Mouse (Mus musculus): ENCODE results near the gene Itga1. TPM values are rescaled to one million over a fixed set of nuclear protein-coding genes. Genes with fewer than 3 reads are reported as not detected.

Gene Itga1
- polyA plus RNA-seq, 1 experiment from 2014 or later = 36.7 TPM

GRCm38 (mm10) chr13:115078997-115079685, 22.6 kb downstream of the Itga1 start:
- TF ChIP-seq CTCF (IDR thresholded peaks at IDR 0.05; ENCODE audit: low read depth) = no peak
- Histone ChIP-seq H3K4me3 (ENCODE audit: low read depth, low read length) (no peak overlapping the region), H3K36me3 (ENCODE audit: insufficient read depth) (0 out of 2 replicates have a peak, but pooled peaks cover 6% of the 10 kb centered on the region), H3K27ac (ENCODE audit: low read depth) (no peak overlapping the region), H3K4me1 (ENCODE audit: insufficient read depth) (peaks cover 8% of the 10 kb centered on the region), H3K9me3 (ENCODE audit: low read depth, low read length) (no peaks in the 10 kb centered on the region), H3K4me2 (no peak overlapping the region), H3K9ac (no peak overlapping the region), H3K27me3 (ENCODE audit: insufficient read depth, low read length) (no peaks in the 10 kb centered on the region)
- DNase-seq (no peak), ATAC-seq (ENCODE audit: insufficient read depth) (no peak)
- WGBS = 72% methylated on average over 6 of the region's 6 CpGs

- Histone ChIP-seq H3K27me3 (ENCODE audit: insufficient read depth, low read length) (no peaks in the 10 kb centered on the region), H3K4me3 (ENCODE audit: low read depth, low read length) (no peak overlapping the region), H3K9me3 (ENCODE audit: low read depth, low read length) (no peaks in the 10 kb centered on the region), H3K36me3 (ENCODE audit: insufficient read depth) (0 out of 2 replicates have a peak, but pooled peaks cover under 1% of the 10 kb centered on the region), H3K4me2 (no peak overlapping the region), H3K4me1 (ENCODE audit: insufficient read depth) (peaks cover 8% of the 10 kb centered on the region), H3K9ac (no peak overlapping the region), H3K27ac (ENCODE audit: low read depth) (no peak overlapping the region)
- ATAC-seq (ENCODE audit: insufficient read depth) = no peak
- DNase-seq = no peak
- WGBS = 73% methylated on average over 9 of the region's 9 CpGs
- no peak for TF ChIP-seq CTCF (IDR thresholded peaks at IDR 0.05; ENCODE audit: low read depth)
Observed at GRCm38 (mm10) chr13:115077346-115078134, 24.2 kb downstream of the Itga1 start.

- H3K4me2 ChIP-seq = no peak overlapping the region
- DNase-seq (peak; percentile 62), ATAC-seq (ENCODE audit: insufficient read depth) (peak; percentile 54; the same call in 1 of the 2 replicates)
- TF ChIP-seq CTCF (IDR thresholded peaks at IDR 0.05; ENCODE audit: low read depth) = no peak
- H3K9me3 ChIP-seq (ENCODE audit: low read depth, low read length) = no peaks in the 10 kb centered on the region
- WGBS = 53% methylated on average over 6 of the region's 6 CpGs
- H3K9ac ChIP-seq = no peak overlapping the region
- H3K4me3 ChIP-seq (ENCODE audit: low read depth, low read length) = no peak overlapping the region
- H3K4me1 ChIP-seq (ENCODE audit: insufficient read depth) = no peaks in the 10 kb centered on the region
- no peak overlapping the region for H3K27ac ChIP-seq (ENCODE audit: low read depth)
- H3K36me3 ChIP-seq (ENCODE audit: insufficient read depth) = no peaks in the 10 kb centered on the region
- no peaks in the 10 kb centered on the region for H3K27me3 ChIP-seq (ENCODE audit: insufficient read depth, low read length)
Observed at GRCm38 (mm10) chr13:115072386-115072785, 29.4 kb downstream of the Itga1 start.

- ATAC-seq (ENCODE audit: insufficient read depth) = no peak
- H3K27ac ChIP-seq (ENCODE audit: low read depth) = no peak overlapping the region
Observed at GRCm38 (mm10) chr13:115071431-115071830, 30.3 kb downstream of the Itga1 start.

GRCm38 (mm10) chr13:115067968-115068330, 33.8 kb downstream of the Itga1 start:
- 95% methylated on average over 1 of the region's 1 CpGs for WGBS
- DNase-seq (no peak), ATAC-seq (ENCODE audit: insufficient read depth) (no peak)
- no peak overlapping the region for H3K9ac ChIP-seq
- H3K36me3 ChIP-seq (ENCODE audit: insufficient read depth) = no peaks in the 10 kb centered on the region
- H3K27me3 ChIP-seq (ENCODE audit: insufficient read depth, low read length) = no peaks in the 10 kb centered on the region
- no peak for TF ChIP-seq CTCF (IDR thresholded peaks at IDR 0.05; ENCODE audit: low read depth)
- no peak overlapping the region for H3K4me2 ChIP-seq
- no peak overlapping the region for H3K4me3 ChIP-seq (ENCODE audit: low read depth, low read length)
- no peaks in the 10 kb centered on the region for H3K9me3 ChIP-seq (ENCODE audit: low read depth, low read length)
- no peak overlapping the region for H3K27ac ChIP-seq (ENCODE audit: low read depth)
- no peaks in the 10 kb centered on the region for H3K4me1 ChIP-seq (ENCODE audit: insufficient read depth)

More at GRCm38 (mm10) chr13:115071431-115071830, 30.3 kb downstream of the Itga1 start:
- H3K4me2 ChIP-seq = no peak overlapping the region
- no peaks in the 10 kb centered on the region for H3K27me3 ChIP-seq (ENCODE audit: insufficient read depth, low read length)
- no peaks in the 10 kb centered on the region for H3K9me3 ChIP-seq (ENCODE audit: low read depth, low read length)
- WGBS = 80% methylated on average over 3 of the region's 3 CpGs
- no peak overlapping the region for H3K4me3 ChIP-seq (ENCODE audit: low read depth, low read length)
- DNase-seq = peak; percentile 30
- H3K9ac ChIP-seq = no peak overlapping the region
- H3K36me3 ChIP-seq (ENCODE audit: insufficient read depth) = no peaks in the 10 kb centered on the region
- TF ChIP-seq CTCF (IDR thresholded peaks at IDR 0.05; ENCODE audit: low read depth) = no peak
- H3K4me1 ChIP-seq (ENCODE audit: insufficient read depth) = no peaks in the 10 kb centered on the region

GRCm38 (mm10) chr13:115067324-115067967, 34.3 kb downstream of the Itga1 start:
- Histone ChIP-seq H3K27ac (ENCODE audit: low read depth) (no peak overlapping the region), H3K36me3 (ENCODE audit: insufficient read depth) (no peaks in the 10 kb centered on the region), H3K9me3 (ENCODE audit: low read depth, low read length) (no peaks in the 10 kb centered on the region), H3K9ac (no peak overlapping the region), H3K4me1 (ENCODE audit: insufficient read depth) (no peaks in the 10 kb centered on the region), H3K27me3 (ENCODE audit: insufficient read depth, low read length) (no peaks in the 10 kb centered on the region), H3K4me3 (ENCODE audit: low read depth, low read length) (no peak overlapping the region), H3K4me2 (no peak overlapping the region)
- no peak for TF ChIP-seq CTCF (IDR thresholded peaks at IDR 0.05; ENCODE audit: low read depth)
- WGBS = 89% methylated on average over 4 of the region's 4 CpGs
- no peak for DNase-seq
- ATAC-seq (ENCODE audit: insufficient read depth) = no peak

- ATAC-seq (ENCODE audit: insufficient read depth) (no peak), DNase-seq (no peak)
- no peaks in the 10 kb centered on the region for H3K36me3 ChIP-seq (ENCODE audit: insufficient read depth)
- peaks cover 14% of the 10 kb centered on the region; the same call in 1 of the 2 replicates for H3K4me1 ChIP-seq (ENCODE audit: insufficient read depth)
- H3K4me2 ChIP-seq = no peak overlapping the region
- no peak for TF ChIP-seq CTCF (IDR thresholded peaks at IDR 0.05; ENCODE audit: low read depth)
- H3K4me3 ChIP-seq (ENCODE audit: low read depth, low read length) = no peak overlapping the region
- H3K9ac ChIP-seq = no peak overlapping the region
- H3K27me3 ChIP-seq (ENCODE audit: insufficient read depth, low read length) = no peaks in the 10 kb centered on the region
- no peaks in the 10 kb centered on the region for H3K9me3 ChIP-seq (ENCODE audit: low read depth, low read length)
- H3K27ac ChIP-seq (ENCODE audit: low read depth) = no peak overlapping the region
- 65% methylated on average over 5 of the region's 5 CpGs for WGBS
Observed at GRCm38 (mm10) chr13:115057555-115057954, 44.2 kb downstream of the Itga1 start.

Measured in lung, embryonic 14.5 days (tissue).